Mouse (Mus musculus) lung, embryonic 16.5 days (tissue): ENCODE data around the gene Cmtm6. TPM values are rescaled to one million over a fixed set of nuclear protein-coding genes. Genes with fewer than 3 reads are reported as not detected.
"Not testable (repeated sequence)": the region's sequence is repeated elsewhere in the genome, so short reads cannot be mapped to it uniquely, and the experiment has no call there.

ENCODE experiments used
- ATAC-seq: fragments of 200-750 bp; cut with Nextera tagmentation; 2 replicates; pipeline ENCODE4 v1.8.0; 2017; ENCODE audit warnings: low read depth, mild to moderate bottlenecking, moderate library complexity
- H3K27ac ChIP-seq: fragments of 300-500 bp; sonication (generic); 2 replicates; pipeline ENCODE4 v1.5.1; 2014; ENCODE audit warnings: mild to moderate bottlenecking, control low read depth, low read length
- H3K27me3 ChIP-seq: fragments of 300-500 bp; sonication (generic); 2 replicates; pipeline ENCODE4 v1.6.1; 2014; ENCODE audit warnings: low read depth, low read length, mixed read lengths; ENCODE audit not compliant: control insufficient read depth, insufficient read depth
- H3K36me3 ChIP-seq: fragments of 300-500 bp; sonication (generic); 2 replicates; pipeline ENCODE4 v1.6.1; 2014; ENCODE audit warnings: low read length; ENCODE audit not compliant: control insufficient read depth, insufficient read depth
- H3K4me1 ChIP-seq: fragments of 300-500 bp; sonication (generic); replicated peaks from 2 replicates; pipeline ENCODE4 v1.6.1; 2014; ENCODE audit warnings: low read length, mixed read lengths; ENCODE audit not compliant: control insufficient read depth, insufficient read depth
- H3K4me2 ChIP-seq: fragments of 300-500 bp; sonication (generic); 2 replicates; pipeline ENCODE4 v1.6.1; 2014; ENCODE audit warnings: low read depth, low read length, control low read depth
- H3K4me3 ChIP-seq: fragments of 300-500 bp; sonication (generic); 2 replicates; pipeline ENCODE4 v1.5.1; 2014; ENCODE audit warnings: mild to moderate bottlenecking, low read length, control low read depth
- H3K9ac ChIP-seq: fragments of 300-500 bp; sonication (generic); 2 replicates; pipeline ENCODE4 v1.6.1; 2014; ENCODE audit warnings: low read length, control low read depth
- H3K9me3 ChIP-seq: fragments of 300-500 bp; sonication (generic); 2 replicates; pipeline ENCODE4 v1.6.1; 2016; ENCODE audit warnings: low read length; ENCODE audit not compliant: control insufficient read depth
- WGBS: fragments of 180-500 bp; shearing (Covaris S2); extraction: QIAGEN DNeasy Blood & Tissue Kit; methylation state at CpG from one replicate; pipeline ENCODE4 v1.1.7; 2014; 5-methylcytosine and 5-hydroxymethylcytosine counted together
- polyA plus RNA-seq: library from polyadenylated mRNA; unstranded; fragments of >200 nt; fragmentation: Nextera tagmentation; extraction: Ambion mirVana; gene quantifications from 2 replicates; pipeline ENCODE4 v1.2.1, GENCODE M21; 2015

Gene Cmtm6
- polyA plus RNA-seq = 67.0 and 67.8 TPM in 2 replicates

DNA sequence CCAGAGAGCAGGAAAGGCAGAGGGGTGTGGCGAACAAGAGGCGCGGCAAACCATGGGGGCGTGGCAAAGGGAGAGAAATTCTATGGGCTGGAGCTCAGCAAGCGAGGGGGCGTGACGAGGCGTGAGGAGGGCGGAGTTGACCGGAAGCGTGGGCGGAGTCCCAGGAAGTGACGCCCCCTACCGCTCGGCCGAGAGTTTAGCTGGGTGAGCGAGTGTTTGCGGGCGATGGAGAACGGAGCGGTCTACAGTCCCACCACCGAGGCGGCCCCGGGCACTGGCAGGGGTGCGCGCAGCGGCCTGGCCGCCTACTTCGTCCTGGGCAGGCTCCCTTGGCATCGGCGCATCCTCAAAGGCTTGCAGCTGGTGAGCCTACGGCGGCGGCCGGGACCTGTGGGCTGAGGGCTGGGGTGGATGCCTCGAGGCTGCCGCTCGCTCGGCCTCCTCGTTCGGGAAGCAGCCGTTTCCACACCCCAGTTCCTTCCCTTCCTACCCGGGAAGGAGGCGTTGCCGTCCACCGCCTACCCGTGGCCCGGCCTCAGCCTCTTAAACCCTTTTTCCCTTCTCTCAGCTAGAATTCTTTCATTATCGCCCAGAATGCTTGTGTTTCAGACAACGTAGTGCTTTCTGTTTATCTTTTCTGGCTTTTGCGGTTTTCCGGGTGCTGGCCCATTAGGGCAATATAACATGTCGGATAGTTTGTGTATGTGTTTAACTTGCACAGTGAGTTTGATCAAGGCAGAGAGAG, at the start of gene Cmtm6:
Gene Cmtm6 (plus strand): TSS at position 106 of the 745 bp plus-strand sequence.
- Histone ChIP-seq H3K4me3 (peak within 1 kb of the TSS; percentile 76), H3K27ac (peak within 1 kb of the TSS; percentile 92), H3K4me2 (peak within 1 kb of the TSS; percentile 52), H3K9ac (peak within 1 kb of the TSS; percentile 86), H3K27me3 (no peaks in the 10 kb centered on the region), H3K36me3 (no peaks in the 10 kb centered on the region), H3K4me1 (peaks cover 9% of the 10 kb centered on the region), H3K9me3 (no peaks in the 10 kb centered on the region)
- ATAC-seq = peak; percentile 94
- WGBS = under 1% methylated on average over 50 of the region's 53 CpGs

DNA sequence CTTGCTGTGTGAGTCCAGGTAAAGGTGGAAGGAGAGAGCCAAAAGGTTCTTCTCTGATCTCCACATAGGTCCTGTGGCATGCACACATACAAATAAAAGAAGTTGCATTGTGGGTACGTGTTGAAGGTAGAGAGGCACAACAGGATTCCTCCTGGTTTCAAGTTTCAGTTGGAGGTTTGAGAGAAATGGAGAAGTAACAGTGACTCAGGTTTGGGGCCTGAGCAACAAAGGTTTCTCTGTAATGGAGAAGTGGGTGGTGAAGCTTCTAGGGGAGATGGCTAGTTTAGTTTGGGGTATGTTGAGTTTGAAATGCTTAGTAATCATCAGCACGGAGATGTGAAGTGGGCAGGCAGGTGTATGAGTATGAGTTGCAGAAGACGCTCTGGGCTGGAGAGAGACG, 48.7 kb upstream of the Cmtm6 start:
- H3K27ac ChIP-seq = no peak overlapping the region
- no peaks in the 10 kb centered on the region for H3K36me3 ChIP-seq
- no peaks in the 10 kb centered on the region for H3K4me1 ChIP-seq
- no peaks in the 10 kb centered on the region for H3K27me3 ChIP-seq
- WGBS = 69% methylated on average over 4 of the region's 4 CpGs
- H3K4me3 ChIP-seq = no peak overlapping the region
- no peak overlapping the region for H3K9ac ChIP-seq
- H3K9me3 ChIP-seq = no peaks in the 10 kb centered on the region
- ATAC-seq = no peak
- H3K4me2 ChIP-seq = no peak overlapping the region

- H3K4me3 ChIP-seq = no peak overlapping the region
- H3K36me3 ChIP-seq = no peaks in the 10 kb centered on the region
- no peaks in the 10 kb centered on the region for H3K9me3 ChIP-seq
- 62% methylated on average over 7 of the region's 7 CpGs for WGBS
- H3K9ac ChIP-seq = no peak overlapping the region
- H3K4me1 ChIP-seq = peaks cover 18% of the 10 kb centered on the region
- no peaks in the 10 kb centered on the region for H3K27me3 ChIP-seq
- H3K27ac ChIP-seq = no peak overlapping the region
- ATAC-seq = no peak
- no peak overlapping the region for H3K4me2 ChIP-seq
These were observed 44.7 kb upstream of the Cmtm6 start for GRCm38 (mm10) chr9:114686245-114686644.

GRCm38 (mm10) chr9:114687639-114688038, 43.3 kb upstream of the Cmtm6 start:
- WGBS = 68% methylated on average over 13 of the region's 13 CpGs
- Histone ChIP-seq H3K4me3 (peak overlapping the region; percentile 96), H3K27me3 (no peaks in the 10 kb centered on the region), H3K4me2 (peak overlapping the region; percentile 75), H3K36me3 (no peaks in the 10 kb centered on the region; the same call in 1 of the 2 replicates), H3K27ac (no peak overlapping the region), H3K9me3 (no peaks in the 10 kb centered on the region), H3K9ac (peak overlapping the region; percentile 80; the same call in 1 of the 2 replicates), H3K4me1 (peaks cover 18% of the 10 kb centered on the region)
- ATAC-seq = no peak

DNA sequence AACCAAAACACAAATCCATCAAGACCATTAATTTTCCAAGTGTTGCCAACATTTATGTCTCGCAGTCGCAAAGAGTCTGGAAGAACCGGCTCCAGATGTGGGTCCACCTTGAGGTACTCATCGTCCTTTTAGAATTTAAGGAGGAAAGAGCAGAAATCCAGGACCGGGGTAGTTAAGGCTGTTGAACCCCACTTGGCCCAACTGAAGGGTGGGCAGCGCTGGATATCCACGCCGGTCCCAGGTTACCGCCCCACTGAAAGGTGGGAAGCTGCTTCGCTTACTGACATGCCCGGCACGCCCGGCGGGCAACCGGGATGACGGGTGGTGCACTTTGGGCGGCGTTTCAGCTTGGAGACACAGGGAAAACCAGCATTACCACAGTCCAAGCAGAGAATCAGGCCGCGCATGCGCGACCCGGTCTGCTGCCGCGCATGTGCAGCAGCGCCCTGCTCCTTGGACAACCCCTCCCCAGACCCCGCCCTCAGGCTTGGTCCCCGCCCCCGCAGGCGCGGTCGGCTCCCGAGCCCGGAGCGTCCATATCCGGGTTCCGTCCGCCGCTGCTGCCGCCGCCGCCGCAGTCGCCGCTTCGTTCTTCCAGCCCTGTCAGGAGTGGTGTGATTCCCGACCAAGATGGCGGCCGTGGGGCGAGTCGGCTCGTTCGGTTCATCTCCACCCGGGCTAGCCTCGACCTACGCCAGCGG, 42.5 kb upstream of the Cmtm6 start, which contains the start of gene Dync1li1:
Gene Dync1li1 (plus strand): TSS at position 539 of the 701 bp plus-strand sequence.
- no peaks in the 10 kb centered on the region for H3K27me3 ChIP-seq
- peak; percentile 98 for ATAC-seq
- H3K4me2 ChIP-seq = peak within 1 kb of the TSS; percentile 86
- H3K4me3 ChIP-seq = peak within 1 kb of the TSS; percentile 96
- H3K9me3 ChIP-seq = no peaks in the 10 kb centered on the region
- H3K27ac ChIP-seq = peak within 1 kb of the TSS; percentile 84
- no peaks in the 10 kb centered on the region; the same call in 1 of the 2 replicates for H3K36me3 ChIP-seq
- H3K4me1 ChIP-seq = peaks cover 18% of the 10 kb centered on the region
- under 1% methylated on average over 52 of the region's 57 CpGs for WGBS
- peak within 1 kb of the TSS; percentile 95 for H3K9ac ChIP-seq

- WGBS = under 1% methylated on average over 49 of the region's 50 CpGs
- H3K4me3 ChIP-seq = peak overlapping the region; percentile 96
- peak; percentile 67 for ATAC-seq
- H3K9ac ChIP-seq = peak overlapping the region; percentile 95
- H3K36me3 ChIP-seq = no peaks in the 10 kb centered on the region; the same call in 1 of the 2 replicates
- no peaks in the 10 kb centered on the region for H3K9me3 ChIP-seq
- peak overlapping the region; percentile 84 for H3K27ac ChIP-seq
- H3K4me1 ChIP-seq = peaks cover 18% of the 10 kb centered on the region
- H3K4me2 ChIP-seq = peak overlapping the region; percentile 86
- H3K27me3 ChIP-seq = no peaks in the 10 kb centered on the region
These were observed 41.9 kb upstream of the Cmtm6 start for GRCm38 (mm10) chr9:114688953-114689407.

DNA sequence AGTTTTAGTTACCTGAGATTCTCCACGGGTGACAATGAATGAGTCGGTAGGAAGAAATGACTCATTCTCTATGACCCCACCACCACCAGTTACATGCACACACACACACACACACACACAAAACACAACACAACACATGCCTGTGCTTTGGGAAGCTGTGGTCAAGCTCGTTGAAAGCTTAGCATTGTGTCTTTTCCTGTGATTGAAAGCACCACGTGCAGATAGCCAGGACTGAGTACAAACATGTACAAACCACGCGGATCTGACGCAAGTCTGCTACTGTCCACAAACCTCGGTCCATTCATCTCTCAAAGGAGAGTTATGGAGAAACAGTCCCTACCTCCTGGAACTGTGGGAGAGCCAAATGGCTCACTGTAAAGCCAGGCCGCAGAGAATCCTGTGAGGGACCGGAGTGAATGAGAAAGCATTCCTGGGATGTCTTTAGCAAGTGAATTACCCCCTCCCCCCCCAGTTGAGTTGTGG, 40.8 kb upstream of the Cmtm6 start:
- Histone ChIP-seq H3K4me1 (peaks cover 18% of the 10 kb centered on the region), H3K27ac (no peak overlapping the region), H3K27me3 (no peaks in the 10 kb centered on the region), H3K4me3 (peak overlapping the region; percentile 96), H3K4me2 (peak overlapping the region; percentile 86), H3K9ac (peak overlapping the region; percentile 6), H3K36me3 (no peaks in the 10 kb centered on the region; the same call in 1 of the 2 replicates), H3K9me3 (no peaks in the 10 kb centered on the region)
- no peak for ATAC-seq
- 16% methylated on average over 10 of the region's 10 CpGs for WGBS

- H3K4me2 ChIP-seq = no peak overlapping the region
- H3K4me1 ChIP-seq = peaks cover 18% of the 10 kb centered on the region
- H3K9me3 ChIP-seq = no peaks in the 10 kb centered on the region
- H3K27ac ChIP-seq = no peak overlapping the region
- no peak for ATAC-seq
- no peaks in the 10 kb centered on the region for H3K27me3 ChIP-seq
- no peak overlapping the region for H3K4me3 ChIP-seq
- H3K36me3 ChIP-seq = no peaks in the 10 kb centered on the region; the same call in 1 of the 2 replicates
- no peak overlapping the region for H3K9ac ChIP-seq
These were observed 39.8 kb upstream of the Cmtm6 start for GRCm38 (mm10) chr9:114691112-114691511.

- not testable (repeated sequence) for H3K9me3 ChIP-seq, H3K4me2 ChIP-seq, H3K9ac ChIP-seq, H3K4me3 ChIP-seq, H3K27me3 ChIP-seq, H3K36me3 ChIP-seq, ATAC-seq, H3K4me1 ChIP-seq, H3K27ac ChIP-seq
- 98% methylated on average over 8 of the region's 8 CpGs for WGBS
These were observed 35.3 kb upstream of the Cmtm6 start for GRCm38 (mm10) chr9:114695662-114696061.
